Mouse (Mus musculus): ENCODE measurements around the gene Cpt2.

Cpt2 gene

GRCm38 (mm10) chr4:107923145-107923802 lies at the start of gene Cpt2:
Cpt2 (minus strand) TSS chr4:107923610.
- peak; percentile 96 for DNase-seq (ENCODE audit: low read depth, low spot score)

GRCm38 (mm10) chr4:107971162-107971561 lies 47.8 kb upstream of the Cpt2 start:
- DNase-seq (ENCODE audit: low read depth, low spot score), result no peak

- no peak for DNase-seq (ENCODE audit: low read depth, low spot score)
Measured at GRCm38 (mm10) chr4:107969781-107970180, 46.4 kb upstream of the Cpt2 start.

- no peak for DNase-seq (ENCODE audit: low read depth, low spot score)
Measured at GRCm38 (mm10) chr4:107967966-107968682, 44.7 kb upstream of the Cpt2 start, which contains the start of gene Slc1a7. Slc1a7 (plus strand) TSS chr4:107968332.

- DNase-seq (ENCODE audit: low read depth, low spot score), result no peak
Measured at GRCm38 (mm10) chr4:107966416-107967109, 43.2 kb upstream of the Cpt2 start.

GRCm38 (mm10) chr4:107962792-107963191 lies 39.4 kb upstream of the Cpt2 start:
- DNase-seq (ENCODE audit: low read depth, low spot score), result no peak

- DNase-seq (ENCODE audit: low read depth, low spot score), result no peak
Measured at GRCm38 (mm10) chr4:107962044-107962732, 38.8 kb upstream of the Cpt2 start.

GRCm38 (mm10) chr4:107958487-107958886 lies 35.1 kb upstream of the Cpt2 start:
- DNase-seq (ENCODE audit: low read depth, low spot score), result no peak

- DNase-seq (ENCODE audit: low read depth, low spot score), result no peak
Measured at GRCm38 (mm10) chr4:107955691-107956090, 32.3 kb upstream of the Cpt2 start.

GRCm38 (mm10) chr4:107952845-107953244 lies 29.4 kb upstream of the Cpt2 start:
- DNase-seq (ENCODE audit: low read depth, low spot score), result no peak

- DNase-seq (ENCODE audit: low read depth, low spot score), result no peak
Measured at GRCm38 (mm10) chr4:107949918-107950317, 26.5 kb upstream of the Cpt2 start.

- no peak for DNase-seq (ENCODE audit: low read depth, low spot score)
Measured at GRCm38 (mm10) chr4:107944141-107944540, 20.7 kb upstream of the Cpt2 start.

- DNase-seq (ENCODE audit: low read depth, low spot score), result no peak
Measured at GRCm38 (mm10) chr4:107942741-107943140, 19.3 kb upstream of the Cpt2 start.

- no peak for DNase-seq (ENCODE audit: low read depth, low spot score)
Measured at GRCm38 (mm10) chr4:107938124-107938523, 14.7 kb upstream of the Cpt2 start.

- DNase-seq (ENCODE audit: low read depth, low spot score), result no peak
Measured at GRCm38 (mm10) chr4:107937338-107937737, 13.9 kb upstream of the Cpt2 start.

- no peak for DNase-seq (ENCODE audit: low read depth, low spot score)
Measured at GRCm38 (mm10) chr4:107935254-107935653, 11.8 kb upstream of the Cpt2 start.

- DNase-seq (ENCODE audit: low read depth, low spot score), result no peak
Measured at GRCm38 (mm10) chr4:107933239-107933638, 9.8 kb upstream of the Cpt2 start.

GRCm38 (mm10) chr4:107931453-107931852 lies 8.0 kb upstream of the Cpt2 start:
- no peak for DNase-seq (ENCODE audit: low read depth, low spot score)

- no peak for DNase-seq (ENCODE audit: low read depth, low spot score)
Measured at GRCm38 (mm10) chr4:107928726-107929125, 5.3 kb upstream of the Cpt2 start.

GRCm38 (mm10) chr4:107928269-107928668 lies 4.9 kb upstream of the Cpt2 start:
- no peak for DNase-seq (ENCODE audit: low read depth, low spot score)

GRCm38 (mm10) chr4:107923803-107924194 lies 389 bp upstream of the Cpt2 start:
- no peak for DNase-seq (ENCODE audit: low read depth, low spot score)

GRCm38 (mm10) chr4:107921952-107922351 lies 1.5 kb downstream of the Cpt2 start:
- DNase-seq (ENCODE audit: low read depth, low spot score), result no peak
